Mouse (Mus musculus) gastrocnemius, postnatal 36 days (tissue): ENCODE measurements around the gene Sypl. TPM values are rescaled to one million over a fixed set of nuclear protein-coding genes. Genes with fewer than 3 reads are reported as not detected.
"Not testable (repeated sequence)": the region's sequence is repeated elsewhere in the genome, so short reads cannot be mapped to it uniquely, and the experiment has no call there.

Source experiments
- DNase-seq, 2 experiments: peaks; one replicate each; pipeline ENCODE4 v3.0.0; 2022
- intact Hi-C: fragments of 180-260 bp; cut with DNase I; formaldehyde crosslinking; loops from one replicate; pipeline ENCODE4 v1.15.1; 2025
- total RNA-seq, 2 experiments: library from RNA; stranded (reverse); gene quantifications; 2 replicates each; pipeline ENCODE4 v1.2.3; 2021

The Sypl gene
- total RNA-seq, 2 experiments from 2014 or later = 153 to 169 TPM

DNA sequence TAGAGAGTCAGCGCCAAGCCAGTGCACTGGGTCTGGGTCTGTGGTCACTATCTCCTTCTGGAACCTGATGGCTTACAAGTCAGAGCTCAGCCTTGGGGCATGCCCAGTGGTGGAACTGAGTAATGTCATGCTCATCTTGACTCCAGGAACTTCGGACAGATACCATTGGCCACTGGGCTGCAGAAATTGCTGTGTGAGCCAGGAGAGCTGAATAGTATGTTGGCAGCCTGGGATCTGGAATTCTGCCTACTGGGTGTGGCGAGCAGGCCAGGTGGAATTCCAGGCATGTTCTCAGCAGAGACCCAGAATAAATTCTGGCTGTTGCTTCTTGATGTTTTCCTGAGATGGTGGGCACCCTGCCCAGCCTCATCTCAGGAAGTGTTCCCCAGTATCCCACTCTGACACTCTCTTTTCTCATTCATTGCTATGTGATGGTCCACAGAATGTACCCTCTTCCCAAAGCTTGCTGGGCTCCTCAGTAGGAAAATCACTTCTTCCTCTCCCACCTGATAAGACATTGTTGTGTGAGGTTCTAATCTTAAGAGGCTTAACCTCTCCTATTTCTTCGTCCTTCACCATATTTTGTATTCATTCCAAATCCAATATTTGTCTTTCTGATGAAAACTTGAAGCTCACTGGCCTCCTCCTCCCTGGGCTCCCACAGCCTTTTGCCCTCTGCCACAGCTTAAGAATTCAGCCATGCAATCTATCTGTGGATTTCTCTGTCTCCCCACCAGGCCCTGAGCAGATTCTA is 41.6 kb downstream of the Sypl start:
- DNase-seq = no peak

DNA sequence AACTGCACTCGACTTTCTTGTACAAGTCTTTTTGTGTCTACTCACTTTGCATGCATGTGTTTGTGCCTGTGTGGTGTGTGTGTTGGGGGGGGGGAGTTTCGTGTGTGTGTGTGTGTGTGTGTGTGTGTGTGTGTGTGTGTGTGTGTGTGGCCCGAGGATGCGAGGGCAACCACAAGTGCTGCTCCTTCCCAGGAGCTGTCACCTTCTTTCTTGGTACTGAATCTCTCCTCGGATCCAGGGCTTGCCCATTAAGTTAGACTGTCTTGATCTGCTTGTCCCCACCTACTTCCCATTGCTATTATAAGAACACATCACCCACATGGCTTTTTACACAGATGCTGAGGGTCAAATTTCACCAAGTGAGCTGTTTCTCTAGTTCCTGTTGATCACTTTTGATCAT is 45.1 kb downstream of the Sypl start:
- DNase-seq = no peak

More for the DNA sequence above, 41.6 kb downstream of the Sypl start:
- intact Hi-C loops = no loop called here

DNA sequence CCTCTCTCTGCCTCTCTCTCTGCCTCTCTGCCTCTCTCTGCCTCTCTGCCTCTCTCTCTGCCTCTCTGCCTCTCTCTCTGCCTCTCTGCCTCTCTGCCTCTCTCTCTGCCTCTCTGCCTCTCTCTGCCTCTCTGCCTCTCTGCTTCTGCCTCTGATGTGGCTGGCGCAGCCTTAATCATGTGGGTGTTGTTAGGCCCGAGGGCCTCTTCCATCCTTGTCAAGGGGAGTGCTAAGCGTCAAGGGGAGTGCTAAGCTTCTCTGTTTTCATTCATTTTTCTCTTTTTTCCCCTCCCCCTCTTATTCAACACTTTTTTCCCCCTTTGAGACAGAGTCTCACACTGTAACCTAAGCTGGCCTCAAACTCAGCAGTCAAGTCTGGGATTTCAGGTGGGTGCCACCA is 46.1 kb downstream of the Sypl start:
- intact Hi-C loops, DNase-seq: not testable (repeated sequence)

More for the DNA sequence above, 45.1 kb downstream of the Sypl start:
- intact Hi-C loops = no loop called here

DNA sequence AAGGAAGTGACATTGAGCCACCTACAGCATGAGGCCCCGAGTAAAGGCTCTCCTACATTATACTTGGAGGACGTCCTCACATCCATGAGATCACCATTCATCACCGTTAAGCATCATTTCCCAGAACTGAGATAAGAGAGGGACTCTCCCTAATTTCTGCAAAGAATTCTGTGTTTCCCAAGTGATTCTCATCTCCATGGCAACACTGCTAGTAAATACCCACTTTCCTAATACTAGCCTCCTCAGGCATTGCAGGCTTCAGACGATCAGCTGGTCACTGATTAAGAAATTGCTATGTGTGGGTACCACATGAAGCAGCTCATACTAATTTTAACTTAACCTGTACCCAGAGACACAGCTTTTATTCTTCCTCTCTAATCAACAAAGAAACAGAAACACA is 46.7 kb downstream of the Sypl start:
- no peak for DNase-seq
- intact Hi-C loops = no loop called here

DNA sequence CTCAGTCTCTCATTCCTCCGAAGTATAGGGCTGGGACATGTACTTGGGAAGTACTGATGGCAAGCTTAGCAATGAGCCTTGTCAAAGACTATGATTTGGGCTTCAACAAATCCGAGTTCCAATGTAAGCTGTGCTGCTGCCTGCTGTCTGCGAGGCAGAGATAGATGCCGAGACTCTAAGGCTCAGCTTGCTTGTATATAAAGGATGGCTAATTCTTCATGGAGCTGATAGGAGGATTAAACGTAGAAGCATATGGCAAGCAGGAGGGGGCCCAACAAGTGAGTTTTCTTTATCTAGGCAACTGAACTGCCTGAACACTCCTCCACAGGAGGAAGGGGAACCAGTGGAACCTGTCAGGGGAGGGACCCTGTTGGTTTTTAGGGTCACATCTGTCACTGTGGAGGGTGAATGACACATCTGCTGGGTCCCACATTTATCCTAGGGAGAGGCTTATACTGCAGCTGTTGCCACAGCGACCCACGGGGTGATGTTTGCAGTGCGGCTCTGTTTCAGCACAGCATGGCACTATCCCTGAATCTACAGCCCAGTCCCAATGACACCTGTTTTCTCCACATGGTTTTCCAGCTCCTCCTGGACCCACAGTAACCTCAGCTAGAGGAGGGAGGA is 49.8 kb downstream of the Sypl start:
- no peak for DNase-seq
- intact Hi-C loops = no loop called here

DNA sequence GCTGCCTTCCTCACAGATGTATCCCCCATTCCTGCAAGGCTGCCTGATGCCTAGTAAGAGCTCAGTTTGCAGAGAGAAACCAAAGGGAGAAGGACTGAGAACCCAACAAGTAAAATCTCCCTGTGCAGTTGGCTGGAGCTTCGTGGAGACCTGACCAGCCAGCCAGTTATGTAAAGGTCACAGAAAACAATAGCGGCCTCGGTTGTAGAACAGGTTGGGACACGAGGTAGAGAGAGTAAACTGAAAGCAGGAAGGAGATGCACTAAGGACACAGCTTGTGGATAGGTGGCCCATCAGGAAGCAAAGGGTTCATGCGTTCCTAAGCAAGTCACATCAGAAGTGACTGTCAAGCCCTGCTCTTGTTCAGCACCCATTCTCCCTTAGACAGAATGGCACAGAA is 52.2 kb downstream of the Sypl start:
- DNase-seq = no peak
- intact Hi-C loops = loop anchor here (5.0 kb wide), 2 partner anchors 34 to 54 kb away; partner anchors contain the start of gene Sypl

DNA sequence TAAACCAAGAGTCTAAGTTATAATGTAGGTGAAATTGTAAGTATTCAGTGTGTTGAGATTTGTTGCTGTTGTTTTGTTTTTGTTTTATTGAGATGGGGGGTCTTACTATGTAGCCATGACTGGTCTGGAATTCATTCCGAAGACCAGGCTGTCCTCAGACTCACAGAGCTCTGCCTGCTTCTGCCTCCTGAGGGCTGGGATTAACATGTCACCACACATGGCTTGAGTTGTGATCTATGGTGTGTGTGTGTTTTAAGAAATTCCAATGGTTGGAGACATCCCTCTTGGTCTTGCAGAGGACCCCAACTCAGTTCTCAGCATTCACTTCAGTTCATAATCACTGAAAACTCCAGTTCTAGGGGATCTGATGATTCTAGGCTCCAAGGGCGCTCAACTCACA is 53.5 kb downstream of the Sypl start:
- intact Hi-C loops = loop anchor here (5.0 kb wide), 2 partner anchors 35 to 55 kb away; partner anchors contain the start of gene Sypl
- DNase-seq = peak in 1 of 2 experiments; percentile 2

DNA sequence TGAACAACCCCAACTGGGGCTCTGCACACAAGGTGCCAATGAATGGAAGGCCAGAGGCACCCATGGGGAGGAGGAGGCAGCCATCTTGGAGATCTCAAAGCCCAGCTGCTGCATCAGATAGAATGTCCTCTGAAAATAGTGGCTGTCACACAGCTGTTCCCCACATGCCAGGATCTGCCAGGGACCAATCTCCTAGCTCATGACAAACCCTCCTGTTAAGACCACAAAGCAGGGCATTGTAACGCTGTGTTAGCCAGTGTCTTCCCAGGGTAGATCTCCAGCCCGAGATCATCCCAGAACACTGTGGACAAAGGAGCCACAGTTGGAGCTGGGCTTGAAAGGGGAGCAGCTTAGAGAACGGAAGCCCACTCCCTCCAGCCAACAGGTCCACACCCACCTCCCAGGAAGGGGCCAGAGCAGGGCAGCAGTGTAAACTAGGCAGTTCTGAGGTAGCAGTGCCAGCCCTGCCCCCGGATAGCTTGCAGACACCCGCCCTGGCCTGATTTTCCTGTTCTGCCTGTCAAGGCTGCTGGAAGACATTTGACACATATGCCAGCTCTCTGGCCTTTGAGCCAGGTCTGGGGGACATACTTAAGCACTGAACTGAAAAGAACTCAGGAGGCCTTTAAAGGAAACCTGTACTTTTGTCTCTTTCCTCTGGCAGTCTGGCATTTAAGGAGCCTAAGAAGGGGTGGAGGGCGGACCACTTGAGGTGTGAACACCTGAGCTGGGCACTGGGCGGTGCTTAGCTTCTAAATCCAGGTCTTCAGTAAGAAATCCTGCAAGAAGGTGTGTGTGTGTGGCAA is 54.8 kb downstream of the Sypl start:
- intact Hi-C loops = loop anchor here (5.0 kb wide), 2 partner anchors 36 to 56 kb away; partner anchors contain the start of gene Sypl
- no peak for DNase-seq

DNA sequence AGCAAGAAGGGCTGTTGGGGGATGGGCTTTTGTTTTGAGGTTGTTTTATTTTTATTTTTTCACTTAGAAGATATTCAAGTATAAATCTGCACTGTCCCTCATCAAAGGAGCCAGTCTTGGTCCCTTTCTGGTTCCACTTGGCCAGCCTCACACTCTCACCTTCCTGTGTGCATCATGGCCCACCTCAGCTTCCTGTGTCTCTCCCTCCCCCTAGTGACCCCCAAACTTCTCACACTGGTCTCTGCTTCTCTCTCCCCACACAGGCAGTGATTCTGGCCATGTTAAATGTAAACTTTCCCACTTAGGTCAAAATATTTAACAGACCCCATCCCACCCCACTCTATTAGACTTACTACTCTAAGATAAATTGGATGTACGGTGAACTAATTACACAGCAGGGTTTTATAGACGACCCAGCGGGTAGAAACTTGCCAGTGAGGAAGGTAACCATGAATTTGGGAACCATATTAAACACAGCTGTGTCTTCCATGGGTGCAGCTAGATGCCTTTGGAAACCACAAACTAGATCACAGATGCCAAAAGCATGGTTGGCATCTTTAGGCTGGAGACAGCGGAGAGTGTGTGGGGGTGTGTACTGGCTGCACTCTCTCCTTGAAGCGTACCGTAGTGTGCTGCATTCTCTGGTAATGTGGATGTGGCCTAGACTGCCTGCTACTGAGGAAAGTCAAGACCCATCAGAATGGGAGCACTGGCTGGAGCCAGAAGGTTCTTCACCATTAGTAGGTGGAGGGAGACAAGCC is 55.7 kb downstream of the Sypl start:
- intact Hi-C loops = loop anchor here (5.0 kb wide), 2 partner anchors 37 to 57 kb away; partner anchors contain the start of gene Sypl
- DNase-seq = no peak

DNA sequence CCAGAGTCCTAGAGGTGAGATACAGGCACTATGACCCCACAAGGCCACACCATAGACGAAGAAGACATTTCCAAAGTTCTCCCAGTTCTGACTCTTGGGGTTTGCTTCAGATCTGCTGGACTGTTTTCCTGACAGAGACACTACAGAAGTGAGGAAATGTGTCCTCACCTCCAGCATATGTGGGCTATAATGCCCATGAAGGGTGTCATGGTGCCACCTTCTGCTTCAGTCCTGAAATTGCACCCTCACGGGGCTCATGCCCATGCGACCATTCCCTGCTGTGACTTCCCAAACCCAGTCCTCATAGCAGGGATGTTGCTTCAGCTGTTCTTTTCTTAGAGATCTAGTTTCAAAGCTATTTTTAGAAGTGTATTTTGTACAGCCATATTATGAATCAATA is 56.3 kb downstream of the Sypl start:
- DNase-seq = peak in 1 of 2 experiments; percentile 42
- intact Hi-C loops = loop anchor here (2.0 kb wide), 1 partner anchor 91 kb away; no protein-coding TSS in a partner anchor

DNA sequence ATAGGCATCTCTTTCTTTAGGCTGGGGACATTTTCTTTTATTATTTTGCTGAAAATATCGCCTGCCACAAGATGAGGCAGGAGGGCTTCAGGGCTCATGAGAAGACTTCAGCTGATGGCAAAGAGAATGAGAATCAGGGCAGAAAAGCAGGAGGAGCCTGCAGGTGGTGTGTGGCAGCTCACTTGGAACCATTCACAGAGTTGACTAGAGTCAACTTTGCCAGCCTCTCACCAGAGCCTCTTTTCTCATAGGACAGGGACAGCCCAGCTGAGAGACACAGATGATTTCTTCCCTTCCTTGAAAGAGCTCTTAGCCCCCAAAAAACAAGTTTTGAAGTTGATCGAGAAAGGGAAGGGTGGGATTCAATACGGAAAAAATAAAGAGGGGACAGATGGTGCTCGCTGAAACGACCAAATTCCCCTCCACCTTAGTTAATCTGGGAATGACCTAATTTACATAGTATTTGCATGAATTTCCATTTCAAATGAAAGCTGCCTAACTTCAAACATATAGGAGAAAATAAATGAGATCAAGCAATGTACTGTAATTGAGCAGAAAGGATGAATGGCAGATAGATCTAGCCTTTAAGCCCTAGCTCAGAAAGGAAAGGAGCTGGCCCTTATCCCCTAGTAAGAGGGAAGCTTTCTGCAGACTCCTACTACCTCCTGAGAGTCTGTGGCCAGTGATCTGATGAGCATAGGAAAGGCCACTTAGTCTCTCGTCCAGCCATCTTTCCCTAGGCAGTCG is 60.5 kb downstream of the Sypl start:
- intact Hi-C loops = no loop called here
- DNase-seq = no peak

DNA sequence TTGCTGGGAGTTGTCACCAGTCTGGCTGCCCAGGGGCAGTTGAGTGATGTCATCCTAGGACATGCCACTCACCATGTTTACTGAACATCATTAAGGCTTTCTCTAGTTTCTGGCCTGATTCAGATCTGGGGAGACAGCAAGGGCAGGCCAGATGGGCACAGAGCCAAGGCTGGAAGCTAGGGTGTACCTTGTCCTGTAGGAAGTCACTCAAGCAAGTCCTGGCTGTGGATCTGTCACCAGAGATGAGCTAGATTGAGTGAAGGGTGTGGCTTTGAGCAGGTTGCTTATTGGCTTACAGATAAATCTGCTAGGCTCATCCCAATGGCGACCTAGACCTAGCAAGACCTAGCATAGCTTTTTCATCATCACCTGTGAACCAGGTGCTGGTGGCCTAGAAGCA is 61.4 kb downstream of the Sypl start:
- intact Hi-C loops = no loop called here
- DNase-seq = no peak

DNA sequence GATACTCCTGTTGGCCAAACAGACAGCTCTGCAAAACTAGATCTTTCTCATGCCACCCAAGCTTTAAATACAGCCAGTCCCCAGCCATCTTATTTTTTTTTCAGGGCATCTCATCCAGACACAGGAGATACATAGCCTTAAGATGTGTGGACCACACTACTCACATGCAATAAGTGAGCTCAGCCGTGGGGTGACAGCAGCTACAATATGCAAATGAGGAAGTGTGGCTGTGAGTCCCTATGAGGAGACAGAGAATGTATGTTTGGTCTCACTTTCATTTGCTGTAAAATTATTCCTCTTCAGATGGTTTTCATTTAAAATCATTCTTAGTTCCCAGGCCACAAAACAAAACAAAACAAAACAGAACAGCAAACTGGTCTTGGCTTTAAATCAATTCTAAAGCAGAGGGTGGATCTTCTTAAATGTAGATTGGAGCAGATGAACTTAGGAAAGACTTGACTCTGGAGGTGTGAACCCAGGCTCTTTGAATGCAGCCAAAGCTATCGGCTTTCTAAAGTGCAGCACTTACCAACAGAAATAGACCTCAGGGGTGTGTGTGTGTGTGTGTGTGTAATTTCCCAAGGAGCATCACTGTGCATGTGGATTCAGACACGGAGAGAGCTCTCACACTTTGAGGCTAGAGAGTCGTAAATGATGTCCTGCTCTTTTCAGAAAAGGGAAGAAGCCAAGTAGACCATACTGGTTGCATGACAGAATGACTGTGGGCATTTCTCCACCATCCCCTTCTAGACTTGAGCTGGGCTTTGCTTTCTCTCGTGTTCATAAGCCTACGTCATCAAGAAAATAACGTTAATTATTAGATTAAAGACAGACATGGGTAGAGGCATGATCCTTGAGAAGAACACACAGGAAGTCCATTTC is 63.4 kb downstream of the Sypl start:
- DNase-seq = no peak

DNA sequence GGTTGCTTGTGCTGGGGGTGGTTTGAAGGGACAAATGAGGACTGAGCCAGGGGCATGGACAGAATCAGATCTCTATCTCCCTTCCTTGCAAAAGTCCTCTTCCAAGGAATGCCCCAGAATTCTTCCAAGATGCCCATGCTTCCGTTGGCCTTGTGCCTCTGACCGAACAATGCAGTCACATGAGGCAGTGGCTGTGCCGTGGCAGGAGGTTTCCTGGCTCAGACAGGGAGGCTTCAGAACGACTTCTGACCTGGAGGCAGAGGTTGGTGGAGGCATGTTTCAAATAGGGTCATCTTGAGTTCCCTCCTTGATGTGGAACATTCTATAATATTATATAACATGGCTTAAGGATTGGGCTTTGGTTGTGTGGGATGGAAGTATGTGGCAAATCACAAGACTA is 64.9 kb downstream of the Sypl start:
- DNase-seq = no peak
- intact Hi-C loops = no loop called here

More for the DNA sequence above, 63.4 kb downstream of the Sypl start:
- intact Hi-C loops = no loop called here

DNA sequence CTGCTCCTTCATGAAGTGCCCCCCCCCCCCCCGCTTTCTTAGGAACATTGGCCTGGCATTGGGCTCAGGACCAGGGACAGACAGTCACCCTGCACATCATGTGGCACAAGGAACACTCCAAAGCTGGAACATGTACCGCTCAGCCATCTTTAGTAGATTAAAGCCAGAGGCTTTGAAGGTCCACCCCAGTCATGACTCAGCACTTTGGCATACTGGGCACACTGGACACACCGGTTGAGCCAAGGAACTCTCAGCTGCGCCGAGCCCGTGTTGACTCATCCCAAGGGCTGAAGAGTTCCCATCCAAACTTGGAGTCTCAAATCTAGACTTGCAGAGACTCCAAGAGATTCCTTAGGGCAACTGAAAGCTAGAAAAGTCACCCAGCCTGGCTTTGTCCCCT is 66.3 kb downstream of the Sypl start:
- intact Hi-C loops = no loop called here
- DNase-seq = peak in 1 of 2 experiments; percentile 73

DNA sequence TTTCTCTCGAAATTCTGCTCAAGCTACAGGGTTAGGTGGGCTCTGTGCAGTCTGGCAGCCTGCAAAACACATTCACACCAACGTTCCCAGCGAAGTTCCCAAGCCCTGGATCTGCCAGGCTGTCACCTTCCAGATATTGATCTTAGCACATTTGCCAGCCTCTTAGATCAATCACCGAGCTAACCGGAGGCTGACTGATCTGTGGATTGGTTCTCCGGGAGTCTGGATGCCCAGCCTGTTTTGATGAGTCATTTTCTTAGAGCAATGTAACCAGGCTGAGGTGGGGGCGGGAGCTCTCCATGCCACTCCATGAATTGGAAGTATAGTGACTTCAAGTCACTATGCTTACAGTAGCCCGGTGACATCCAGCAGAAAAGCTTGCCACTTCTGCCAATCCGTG is 67.4 kb downstream of the Sypl start:
- DNase-seq = no peak
- intact Hi-C loops = no loop called here

DNA sequence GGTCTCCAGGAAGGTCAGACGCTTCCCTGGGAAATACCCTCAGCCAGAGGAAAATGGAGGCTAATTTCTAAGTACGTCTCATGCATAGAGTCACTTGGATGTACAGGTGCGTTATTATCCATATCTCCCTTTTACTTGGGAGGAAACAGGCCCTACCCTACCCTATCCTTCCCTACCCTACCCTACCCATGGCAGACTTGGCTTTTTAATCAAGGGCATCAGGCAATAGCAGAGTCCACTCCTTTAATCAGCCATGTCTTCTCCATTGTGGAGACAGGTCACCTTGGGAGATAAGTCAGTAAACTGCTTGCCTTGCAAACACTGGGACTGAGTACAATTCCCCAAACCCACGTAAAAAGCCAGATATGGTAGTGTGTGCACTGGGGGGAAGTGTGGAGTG is 68.1 kb downstream of the Sypl start:
- intact Hi-C loops = no loop called here
- DNase-seq = no peak

DNA sequence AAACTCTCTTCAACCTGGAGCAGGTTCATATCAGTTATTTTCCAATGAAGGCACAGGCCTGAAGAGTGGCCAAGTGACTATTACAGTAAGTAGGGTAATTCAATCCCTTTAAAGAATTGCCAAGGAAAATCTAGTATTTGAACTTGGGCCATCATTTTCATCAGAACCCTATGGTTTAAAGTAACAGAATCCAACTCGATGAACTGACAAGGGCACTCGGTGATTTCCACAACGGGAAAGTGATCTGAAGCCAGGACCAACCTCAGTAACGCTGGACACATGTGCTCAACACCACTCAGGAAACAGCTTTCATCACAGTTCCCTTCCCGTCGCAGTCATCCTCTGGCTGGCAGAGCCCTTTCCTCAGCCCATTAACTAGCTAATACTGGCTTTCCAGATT is 70.8 kb downstream of the Sypl start:
- intact Hi-C loops = no loop called here
- DNase-seq = no peak
